Mouse (Mus musculus) layer of hippocampus, adult 18-20 months (tissue): ENCODE data around the gene Atp6v1g3. TPM values are rescaled to one million over a fixed set of nuclear protein-coding genes. Genes with fewer than 3 reads are reported as not detected.

Experiments
- DNase-seq, 2 experiments: peaks; one replicate each; pipeline ENCODE4 v3.0.0; 2022; ENCODE audit warnings: low spot score in 2 of 2
- total RNA-seq, 2 experiments: library from RNA; stranded (reverse); gene quantifications; 2 replicates each; pipeline ENCODE4 v1.2.3; 2021

Gene Atp6v1g3
- total RNA-seq, 2 experiments from 2014 or later, result not detected

DNA sequence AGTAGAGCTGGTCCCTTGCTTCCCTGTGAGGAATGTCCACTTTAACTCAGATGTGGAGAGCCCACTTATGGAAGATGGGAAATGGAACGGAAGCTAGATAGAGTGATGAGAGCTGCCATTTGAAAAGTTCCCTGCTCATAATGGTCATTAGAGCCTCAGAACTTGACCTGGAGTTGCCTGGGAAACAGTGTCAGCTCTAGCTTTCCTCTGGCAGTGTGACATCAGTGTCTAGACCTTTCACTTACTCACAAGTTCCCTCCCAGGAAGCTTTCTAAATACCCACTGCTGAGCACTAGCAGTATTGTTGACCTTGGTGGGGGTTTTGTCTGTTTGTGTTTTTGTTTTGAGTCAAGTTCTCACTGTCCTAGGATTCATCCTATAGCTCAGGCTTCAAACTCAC is 15.2 kb downstream of the Atp6v1g3 start:
- no peak for DNase-seq

DNA sequence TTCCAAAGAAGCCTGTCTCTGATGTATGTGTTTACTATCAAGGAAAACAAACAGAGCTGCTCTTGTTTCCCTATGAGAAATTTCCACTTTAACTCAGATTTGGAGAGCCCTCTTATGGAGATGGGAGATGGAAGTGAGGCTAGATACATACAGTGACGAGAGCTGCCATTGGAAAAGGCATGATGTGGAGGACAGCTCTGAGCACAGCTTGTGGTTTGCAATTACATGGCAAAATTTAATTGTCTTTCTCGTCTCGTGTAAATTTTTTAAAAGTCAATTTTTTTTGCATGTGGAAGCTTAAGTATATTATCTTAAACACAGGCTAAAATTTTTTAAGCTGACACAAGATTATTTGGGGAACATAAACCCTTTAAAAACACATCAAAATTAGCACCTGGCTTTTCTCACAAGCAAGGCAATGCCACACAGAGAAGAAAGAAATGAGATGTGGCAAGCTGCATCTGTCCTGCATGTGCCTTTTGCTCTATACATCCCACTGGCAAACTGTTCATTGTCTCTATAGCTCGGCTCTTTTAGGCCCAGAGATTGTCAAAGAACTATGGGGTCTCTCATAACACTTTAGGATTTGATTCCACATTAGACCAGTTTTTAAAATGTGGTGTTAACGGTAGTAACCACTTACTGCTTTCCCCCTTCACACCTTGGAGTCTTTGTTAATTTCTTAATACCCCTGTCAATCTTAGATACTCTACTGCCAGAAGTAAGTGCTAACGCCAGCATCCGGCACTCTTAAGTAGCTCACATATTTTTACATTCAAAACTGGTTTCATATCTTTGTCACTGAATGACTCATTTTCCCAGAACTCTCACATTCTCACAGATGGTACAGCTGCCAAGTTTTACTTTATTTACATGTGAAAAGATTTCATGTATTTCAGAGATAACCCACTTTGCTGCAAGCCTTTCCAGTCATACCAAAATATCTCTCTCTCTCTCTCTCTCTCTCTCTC is 16.2 kb downstream of the Atp6v1g3 start:
- peak in 1 of 2 experiments; percentile 50 for DNase-seq

DNA sequence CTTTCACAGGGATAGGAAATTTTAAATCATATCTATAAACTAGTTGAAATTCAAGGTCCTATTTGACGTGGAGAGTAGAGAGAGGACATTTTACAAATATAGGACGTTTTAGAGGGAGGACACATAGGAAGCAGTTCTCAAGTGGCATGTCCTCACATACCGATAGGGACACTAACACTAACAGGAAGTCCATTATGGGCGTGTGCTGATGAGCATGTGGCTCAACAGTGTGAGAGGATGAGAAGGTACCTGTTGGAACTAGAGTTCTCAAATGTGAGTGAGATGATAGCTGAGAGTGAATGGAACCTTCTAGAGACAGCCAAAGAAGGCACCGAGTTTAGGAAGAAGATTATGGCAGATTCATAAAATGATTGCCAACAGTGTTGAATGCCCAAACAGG is 17.9 kb downstream of the Atp6v1g3 start:
- no peak for DNase-seq

DNA sequence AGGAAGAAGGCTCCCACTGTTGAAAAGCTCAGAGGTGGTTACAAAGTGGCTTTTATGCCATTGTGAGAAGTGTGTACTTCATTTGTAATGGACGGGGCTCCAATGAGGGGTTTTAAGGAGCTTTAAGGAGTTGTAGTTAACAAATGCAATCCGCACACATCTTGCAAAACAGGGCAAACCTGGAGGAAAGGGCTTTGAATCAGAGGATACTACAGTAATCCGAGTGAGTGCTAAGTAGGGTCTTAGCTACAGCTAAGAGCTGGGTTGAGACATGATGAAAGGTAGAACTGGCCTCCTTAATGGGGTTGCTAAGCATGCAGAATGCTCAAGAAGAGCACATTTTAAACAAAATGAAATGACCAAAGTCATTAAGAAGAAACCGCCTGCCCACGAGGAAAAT is 20.9 kb downstream of the Atp6v1g3 start:
- DNase-seq, result no peak

DNA sequence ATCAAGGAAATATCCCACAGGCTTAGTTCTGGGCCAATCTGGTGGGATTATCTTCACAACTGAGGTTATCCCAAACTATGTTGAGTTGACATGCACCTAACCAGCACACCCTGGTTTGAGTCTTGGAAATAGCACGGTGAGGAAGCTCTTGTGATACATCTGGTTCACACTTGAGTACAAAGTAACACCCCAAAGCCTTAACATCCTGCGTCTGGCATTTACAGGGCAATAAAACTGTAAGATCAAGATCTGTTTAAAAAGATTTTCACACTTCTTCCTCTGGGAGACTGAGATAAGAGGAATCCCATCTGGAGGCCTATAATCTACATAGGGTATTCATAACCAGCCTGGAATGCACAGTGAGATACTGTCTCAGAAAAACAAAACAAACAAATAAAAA is 24.6 kb downstream of the Atp6v1g3 start:
- no peak for DNase-seq

DNA sequence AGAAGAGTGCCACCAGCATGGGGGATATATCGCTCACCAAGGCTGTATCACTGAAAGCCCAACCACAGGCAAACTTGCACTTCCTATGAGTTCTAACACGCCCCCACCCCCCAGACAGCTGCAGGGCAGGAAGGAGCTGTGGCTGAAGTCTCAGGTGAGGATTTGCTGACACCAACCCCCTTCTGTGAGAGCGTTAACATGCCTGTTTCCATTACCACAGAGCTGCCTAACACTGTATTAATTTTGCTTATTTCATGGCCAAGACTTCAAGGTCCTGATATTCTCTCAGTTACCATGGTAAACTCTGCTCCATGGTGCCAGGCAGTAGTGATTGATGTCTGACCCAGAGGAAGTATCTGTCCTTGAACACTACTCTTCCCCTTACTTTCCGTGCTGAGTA is 26.0 kb downstream of the Atp6v1g3 start:
- no peak for DNase-seq

DNA sequence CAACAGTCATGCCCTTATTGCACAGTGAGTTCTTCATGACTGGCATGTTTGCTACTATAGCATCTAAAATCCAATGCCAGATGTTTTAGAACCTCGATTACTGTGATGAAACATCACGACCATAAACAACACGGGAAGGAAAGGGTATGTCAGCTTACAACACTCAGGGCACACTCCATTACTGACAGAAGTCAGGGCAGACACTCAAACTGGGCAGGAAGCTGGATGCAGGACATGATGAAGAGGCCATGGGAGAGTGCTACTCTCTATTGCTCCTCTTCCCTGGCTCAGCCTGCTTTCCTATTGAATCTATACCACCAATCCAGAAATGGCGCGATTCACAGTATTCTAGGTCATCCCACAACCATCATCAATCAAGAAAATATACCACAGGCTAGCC is 28.4 kb downstream of the Atp6v1g3 start:
- no peak for DNase-seq

DNA sequence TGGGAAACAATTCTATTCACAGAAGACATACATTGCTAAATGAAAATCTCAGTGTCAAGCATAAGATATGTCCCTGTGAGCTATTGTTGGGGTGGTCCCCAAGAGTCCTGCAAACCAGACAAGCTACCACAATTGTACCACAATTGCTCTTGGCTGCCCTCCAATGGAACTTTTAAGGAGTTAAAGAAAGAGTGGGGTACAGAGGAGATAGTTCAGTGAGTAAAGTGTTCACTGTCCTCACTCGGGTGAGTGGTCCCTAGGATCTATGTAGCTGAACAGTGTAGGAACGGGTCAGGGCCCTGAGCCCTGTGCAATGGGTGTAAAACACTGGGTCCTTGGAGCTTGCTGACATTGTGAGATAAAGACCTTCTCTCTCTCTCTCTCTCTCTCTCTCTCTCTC is 29.2 kb downstream of the Atp6v1g3 start:
- DNase-seq, result no peak

DNA sequence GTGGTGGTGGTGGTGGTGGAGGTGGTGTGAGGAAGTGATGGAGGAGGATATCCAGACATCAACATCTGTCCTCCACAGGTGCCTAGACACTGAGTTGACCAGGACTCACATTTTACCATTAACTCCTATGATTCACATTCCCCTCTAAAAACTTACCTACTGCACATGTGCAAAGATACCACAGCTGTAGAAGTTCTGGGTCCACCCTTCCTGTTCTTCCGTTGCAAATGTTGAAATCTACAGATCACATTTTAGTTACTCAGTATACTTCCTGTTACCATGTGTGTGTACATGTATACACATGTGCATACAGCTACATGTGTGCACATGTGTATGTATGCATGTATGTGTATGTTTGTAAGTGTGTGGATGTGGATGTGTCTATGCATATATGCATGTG is 29.8 kb downstream of the Atp6v1g3 start:
- no peak for DNase-seq

DNA sequence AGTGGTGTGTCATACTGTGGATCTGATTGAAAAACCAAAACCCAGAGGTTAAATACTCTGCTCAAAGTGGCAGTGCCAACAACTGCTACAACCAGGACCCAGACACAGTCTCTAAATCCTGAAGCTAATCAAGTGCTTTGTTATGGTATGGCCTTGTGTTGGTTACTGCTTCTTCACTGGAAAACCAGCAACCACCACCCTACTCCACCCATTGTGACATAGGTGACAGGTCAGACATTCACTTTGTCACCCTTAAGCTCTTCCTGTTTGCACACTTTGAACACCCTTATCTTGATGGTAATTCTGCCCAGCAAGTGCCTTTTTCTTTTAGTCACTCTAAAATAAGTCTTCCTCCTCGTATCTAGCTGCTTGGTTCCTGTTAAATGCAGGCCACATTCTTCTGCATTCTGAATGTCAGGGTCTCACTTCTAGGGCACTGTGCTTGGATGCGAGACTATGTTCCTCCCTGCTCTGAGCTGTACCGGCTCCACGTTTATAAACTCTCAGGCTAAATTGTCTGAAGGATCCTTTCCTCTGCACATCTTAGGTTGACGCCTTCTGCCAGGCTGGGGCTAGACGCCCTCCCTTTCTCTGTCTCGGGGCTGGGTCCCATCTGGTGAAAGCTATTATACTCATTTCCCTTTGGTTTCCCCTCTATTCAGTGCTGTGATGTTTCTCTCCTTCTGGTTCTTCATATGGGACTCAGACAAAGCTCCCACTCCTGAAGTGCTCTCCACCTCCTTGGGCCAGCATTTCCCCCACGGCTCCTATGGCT is 30.8 kb downstream of the Atp6v1g3 start:
- DNase-seq, result no peak

DNA sequence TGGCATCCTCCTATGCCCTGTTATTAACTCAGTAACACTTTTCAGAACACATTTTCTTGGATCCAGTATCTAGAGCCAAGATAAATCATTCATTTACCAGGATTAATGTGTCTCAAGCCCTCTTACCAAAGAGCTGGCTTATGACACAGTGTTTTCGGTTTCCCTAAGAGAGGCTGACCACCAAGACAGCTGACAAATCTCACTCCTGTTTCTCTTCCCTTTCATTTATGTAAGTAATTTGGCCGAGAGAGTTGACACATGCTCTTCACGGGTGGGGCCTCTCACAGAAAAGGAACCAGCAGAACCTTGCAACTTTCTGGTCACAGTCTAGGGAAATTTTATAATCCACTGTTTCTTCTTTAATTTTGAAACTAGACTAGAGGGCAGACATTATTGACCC is 49.1 kb downstream of the Atp6v1g3 start:
- DNase-seq, result no peak

DNA sequence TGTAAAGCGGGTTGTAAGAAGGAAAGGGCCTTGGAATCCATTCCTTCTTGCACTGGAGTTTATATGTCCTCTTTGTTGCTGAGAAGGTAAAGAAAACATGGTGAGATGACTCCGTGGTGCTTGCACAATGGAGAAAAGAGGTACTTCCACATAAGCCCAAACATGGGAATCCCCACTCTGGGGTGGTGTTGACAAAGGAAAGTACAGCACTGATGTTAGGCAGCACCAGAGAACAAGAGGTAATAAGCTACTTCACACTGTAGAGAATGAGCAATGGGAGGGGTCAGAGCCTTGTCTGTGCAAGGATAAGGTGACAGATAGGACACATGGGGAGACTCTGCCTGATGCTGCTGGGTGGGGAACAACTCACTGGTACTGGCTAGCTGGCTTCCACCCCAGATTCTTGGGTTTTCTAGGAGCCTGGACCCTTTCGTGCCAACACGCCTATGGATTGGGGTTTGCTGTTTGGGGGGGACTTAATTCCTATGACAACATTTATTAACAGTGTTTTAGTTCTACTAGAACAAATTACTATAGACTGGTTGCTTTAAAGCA is 49.6 kb downstream of the Atp6v1g3 start:
- DNase-seq, result no peak

DNA sequence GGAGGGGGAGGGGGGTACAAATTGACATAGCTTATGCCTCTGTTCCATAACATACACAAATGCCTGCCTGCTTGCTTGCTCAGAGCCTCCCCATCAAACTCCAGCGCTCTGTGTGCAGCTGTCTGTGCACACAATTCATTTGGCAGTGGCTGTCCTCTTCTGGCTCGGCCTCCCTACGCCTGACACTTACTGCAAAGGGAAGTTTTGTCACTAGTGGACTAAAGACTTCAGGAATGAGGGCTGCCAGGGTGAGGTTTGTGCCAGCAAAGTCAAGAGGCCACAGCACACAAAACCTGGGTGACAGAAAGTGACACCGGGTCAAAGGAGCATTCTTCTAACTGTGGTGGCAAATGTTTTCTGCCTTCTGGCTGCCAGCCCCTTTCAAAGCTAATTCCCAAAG is 52.6 kb downstream of the Atp6v1g3 start:
- no peak for DNase-seq

DNA sequence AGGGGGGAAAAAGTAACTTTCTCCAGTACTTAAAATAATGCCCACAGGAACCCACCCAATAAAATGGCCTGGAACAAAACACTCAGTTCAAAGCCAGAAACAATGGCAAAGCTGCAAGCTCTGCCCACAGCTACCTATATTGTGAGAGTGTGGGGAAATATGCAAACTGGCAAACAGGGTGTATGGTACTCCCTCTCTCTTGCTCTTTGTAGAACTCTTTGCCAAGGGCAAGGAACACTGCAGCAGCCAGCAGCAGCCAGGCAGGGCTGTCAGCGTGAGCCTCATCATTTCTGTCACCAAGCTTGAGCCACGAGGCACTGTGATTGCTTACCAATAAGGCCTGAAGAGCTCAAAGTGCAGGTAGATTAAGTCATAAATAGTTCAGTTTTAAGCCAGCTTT is 53.0 kb downstream of the Atp6v1g3 start:
- no peak for DNase-seq

DNA sequence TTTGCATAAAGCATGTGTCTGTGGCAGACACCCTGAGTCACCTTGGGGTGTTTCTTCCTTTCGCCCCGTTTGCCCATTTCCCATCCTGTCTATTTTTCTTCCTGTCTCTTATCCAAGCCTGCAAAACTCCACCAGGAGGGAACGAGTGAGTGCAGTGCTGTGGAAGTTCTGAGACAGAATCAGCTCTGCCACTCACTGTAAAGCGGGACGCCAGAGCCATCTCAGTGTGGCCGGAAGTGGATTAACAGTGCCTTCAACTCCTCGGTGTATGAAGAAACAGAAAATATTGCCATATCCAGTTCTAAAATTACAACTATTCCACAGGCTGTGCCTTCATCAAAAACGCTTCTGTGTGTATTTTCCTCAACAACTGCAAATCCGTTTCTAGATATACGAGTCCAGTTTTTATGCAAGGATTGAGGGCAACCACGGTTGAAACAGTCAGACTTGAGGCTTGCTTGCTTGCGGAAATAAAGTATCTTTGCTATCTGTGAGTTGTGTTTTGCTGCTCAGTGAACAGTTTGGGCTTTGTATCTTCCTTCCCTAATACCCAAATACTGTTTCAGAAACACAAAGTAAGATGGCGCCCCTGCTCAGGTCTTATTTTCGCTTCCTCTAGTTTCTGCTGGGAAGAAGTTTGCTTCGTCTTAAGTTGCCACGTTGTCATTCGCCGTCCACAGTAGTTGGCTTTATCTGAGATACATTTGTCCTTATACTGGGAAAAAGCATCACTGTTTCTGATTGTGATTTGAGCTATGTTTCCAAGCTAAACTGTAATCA is 54.1 kb downstream of the Atp6v1g3 start:
- DNase-seq, result no peak

DNA sequence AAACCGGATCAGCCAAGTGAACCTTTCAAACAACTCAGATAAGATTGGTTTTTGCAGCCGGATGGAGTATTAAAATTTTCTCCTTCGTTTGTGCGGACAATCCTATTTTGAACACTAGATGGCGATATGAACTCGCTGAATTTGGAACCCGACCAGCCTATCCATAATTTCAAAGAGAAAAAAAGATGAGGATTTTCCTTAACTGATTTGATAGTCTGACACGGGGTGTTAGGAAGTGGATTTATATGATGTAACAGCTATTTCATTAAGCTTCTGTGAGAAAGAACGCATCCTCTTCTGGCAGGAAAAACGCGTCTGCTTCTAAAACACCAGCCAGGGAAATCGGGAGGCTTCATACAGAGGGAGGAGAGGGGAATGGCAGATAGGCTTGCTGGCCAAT is 54.8 kb downstream of the Atp6v1g3 start:
- DNase-seq, result peak in 1 of 2 experiments; percentile 72

DNA sequence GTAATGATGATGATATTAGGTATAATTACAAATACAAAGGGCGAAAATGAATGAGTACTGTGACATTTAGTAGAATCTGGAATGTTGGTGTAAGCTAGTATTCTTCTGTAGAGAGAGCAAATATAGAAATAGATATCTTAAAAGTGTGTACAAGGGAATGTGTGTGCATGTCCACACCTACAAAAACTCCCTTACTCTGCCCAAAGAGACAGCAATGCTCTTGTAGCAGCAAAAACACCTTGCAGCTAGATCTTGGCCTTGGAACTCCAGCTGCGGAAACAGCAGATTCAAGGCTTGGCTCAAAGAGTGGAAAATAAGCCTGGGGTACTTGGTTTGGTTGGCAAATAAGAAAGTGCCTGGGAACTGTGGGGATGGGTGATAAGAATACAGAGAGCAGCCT is 57.0 kb downstream of the Atp6v1g3 start:
- DNase-seq, result no peak

DNA sequence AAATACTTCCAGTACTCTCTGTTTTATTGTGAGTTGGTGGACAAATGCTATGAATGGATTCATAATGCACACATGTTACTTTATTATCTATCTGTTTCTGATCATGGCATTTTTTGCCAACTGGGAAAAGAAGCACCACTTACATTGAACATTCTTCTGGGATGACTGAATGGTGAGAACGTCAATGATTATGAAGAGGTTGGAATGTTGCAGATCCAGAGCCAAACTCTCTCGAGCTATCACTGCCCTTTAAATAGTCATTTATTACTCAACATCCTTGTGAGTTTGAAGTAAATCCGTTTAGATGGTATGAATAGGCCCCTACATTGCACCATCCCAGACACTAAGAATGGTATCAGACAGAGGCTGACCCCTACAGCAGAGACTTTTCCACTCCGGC is 58.1 kb downstream of the Atp6v1g3 start:
- DNase-seq, result no peak

DNA sequence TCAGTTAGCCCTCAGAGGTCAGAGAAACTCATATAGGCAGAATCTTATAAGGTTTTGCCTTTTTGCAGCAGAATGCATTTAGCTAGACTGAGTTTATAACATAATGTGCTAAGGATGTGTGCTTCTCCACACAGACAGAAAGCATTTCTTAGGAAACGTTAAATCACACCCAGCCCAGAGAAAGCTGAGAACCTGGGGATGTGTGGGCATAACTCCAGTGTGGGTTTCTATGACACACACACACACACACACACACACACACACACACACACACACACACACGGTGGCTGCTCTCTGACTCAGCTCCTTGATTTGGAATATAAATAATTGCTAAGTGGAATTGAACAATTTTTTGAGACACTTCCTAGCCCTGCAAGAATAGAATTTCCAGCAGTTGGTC is 61.2 kb downstream of the Atp6v1g3 start:
- DNase-seq, result no peak

DNA sequence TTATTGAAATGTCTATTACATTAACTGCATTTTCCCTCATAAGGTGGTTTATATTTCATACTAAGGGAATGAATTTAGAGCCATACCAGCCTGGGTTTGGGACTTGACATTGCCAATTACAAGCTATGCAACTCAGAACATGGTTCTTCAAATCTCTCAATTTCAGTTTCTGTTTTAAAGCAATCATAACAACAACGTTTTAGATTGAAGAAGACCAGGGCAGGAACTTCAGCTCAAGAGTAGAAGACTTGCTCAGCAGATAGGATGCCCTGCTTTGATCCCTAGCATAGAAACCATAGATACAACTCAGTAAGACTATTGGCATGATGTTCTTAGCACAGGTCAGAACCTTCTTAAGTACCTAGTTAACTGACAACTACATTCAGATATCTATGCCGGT is 63.9 kb downstream of the Atp6v1g3 start:
- no peak for DNase-seq
